ENCODE assay signal across 8 mouse cellular contexts in genomic region chr8:81013811-81014530, GRCm38 (mm10). TPM values are rescaled to one million over a fixed set of nuclear protein-coding genes. Genes with fewer than 3 reads are reported as not detected.
DNase-seq lines count a peak whose midpoint lies in the region; ATAC-seq and TF ChIP-seq lines count a peak whose summit lies in the region.

No protein-coding gene starts in this region.

- H3K9ac ChIP-seq in heart, embryonic 12.5 days = peak overlapping the region; percentile 93
- peak overlapping the region; percentile 89 for H3K9ac ChIP-seq in intestine, embryonic 15.5 days
- peak overlapping the region; percentile 79 for H3K9ac ChIP-seq in lung, postnatal 0 days (replicated peaks; ENCODE audit: low read depth)
- H3K9ac ChIP-seq in stomach, embryonic 15.5 days = peak overlapping the region; percentile 78

- ATAC-seq in heart, embryonic 12.5 days (ENCODE audit: insufficient number of reproducible peaks, low FRiP score) = no peak; the same call in 1 of the 2 replicates
- no peak for ATAC-seq in G1E (ENCODE audit: extremely low read depth, insufficient number of reproducible peaks, low FRiP score, poor library complexity, severe bottlenecking)
- ATAC-seq in intestine, embryonic 15.5 days = peak; percentile 7
- no peak; the same call in 1 of the 2 replicates for ATAC-seq in lung, postnatal 0 days
- ATAC-seq in stomach, embryonic 15.5 days (ENCODE audit: insufficient read depth, low FRiP score, low read depth) = no peak

- peak overlapping the region; percentile 89 for H3K4me3 ChIP-seq in heart, embryonic 12.5 days
- peak overlapping the region; percentile 98 for H3K4me3 ChIP-seq in G1E (ENCODE audit: low read depth, low read length)
- H3K4me3 ChIP-seq in erythroblast, embryonic 14.5 days (replicated peaks) = peak overlapping the region; percentile 80
- H3K4me3 ChIP-seq in intestine, embryonic 15.5 days (replicated peaks) = peak overlapping the region; percentile 92
- peak overlapping the region; percentile 77 for H3K4me3 ChIP-seq in lung, postnatal 0 days (ENCODE audit: low read depth, low read length)
- peak overlapping the region; percentile 82 for H3K4me3 ChIP-seq in stomach, embryonic 15.5 days (replicated peaks)

- no peaks in the 10 kb centered on the region for H3K9me3 ChIP-seq in heart, embryonic 12.5 days (replicated peaks)
- H3K9me3 ChIP-seq in G1E (replicated peaks) = no peaks in the 10 kb centered on the region
- H3K9me3 ChIP-seq in erythroblast, embryonic 14.5 days (ENCODE audit: control insufficient read depth, low read length) = no peaks in the 10 kb centered on the region
- H3K9me3 ChIP-seq in intestine, embryonic 15.5 days = no peaks in the 10 kb centered on the region
- H3K9me3 ChIP-seq in lung, postnatal 0 days (ENCODE audit: low read length) = no peaks in the 10 kb centered on the region
- H3K9me3 ChIP-seq in stomach, embryonic 15.5 days = no peaks in the 10 kb centered on the region

- H3K4me2 ChIP-seq in heart, embryonic 12.5 days = peak overlapping the region; percentile 98
- peak overlapping the region; percentile 83 for H3K4me2 ChIP-seq in intestine, embryonic 15.5 days (replicated peaks)
- peak overlapping the region; percentile 94 for H3K4me2 ChIP-seq in lung, postnatal 0 days (replicated peaks; ENCODE audit: low read depth, low read length)
- H3K4me2 ChIP-seq in stomach, embryonic 15.5 days = peak overlapping the region; percentile 92

- no peak for DNase-seq in heart, adult 18-20 months
- no peak for DNase-seq in G1E (ENCODE audit: low spot score)
- peak; percentile 25 for DNase-seq in lung, postnatal 0 days (ENCODE audit: low spot score)
- DNase-seq in cerebellum, postnatal 25 days = no peak

- peak overlapping the region; percentile 86 for H3K27ac ChIP-seq in heart, embryonic 12.5 days (ENCODE audit: poor library complexity, severe bottlenecking)
- peak overlapping the region; percentile 86 for H3K27ac ChIP-seq in intestine, embryonic 15.5 days
- H3K27ac ChIP-seq in lung, postnatal 0 days (ENCODE audit: low read length) = peak overlapping the region; percentile 91
- peak overlapping the region; percentile 83 for H3K27ac ChIP-seq in stomach, embryonic 15.5 days

- H3K27me3 ChIP-seq in heart, embryonic 12.5 days (replicated peaks) = no peaks in the 10 kb centered on the region
- H3K27me3 ChIP-seq in G1E (ENCODE audit: insufficient read depth, low read length) = no peaks in the 10 kb centered on the region
- no peaks in the 10 kb centered on the region for H3K27me3 ChIP-seq in erythroblast, embryonic 14.5 days (ENCODE audit: control insufficient read depth)
- H3K27me3 ChIP-seq in intestine, embryonic 15.5 days (replicated peaks) = no peaks in the 10 kb centered on the region
- no peaks in the 10 kb centered on the region for H3K27me3 ChIP-seq in lung, postnatal 0 days (replicated peaks; ENCODE audit: insufficient read depth, low read length)
- no peaks in the 10 kb centered on the region for H3K27me3 ChIP-seq in stomach, embryonic 15.5 days (replicated peaks)

- TF ChIP-seq EP300 in lung, postnatal 0 days (IDR thresholded peaks at IDR 0.05) = no peak

- H3K36me3 ChIP-seq in heart, embryonic 12.5 days = peaks cover 4% of the 10 kb centered on the region; the same call in 1 of the 2 replicates
- peaks cover 35% of the 10 kb centered on the region for H3K36me3 ChIP-seq in G1E (replicated peaks)
- peaks cover 29% of the 10 kb centered on the region for H3K36me3 ChIP-seq in erythroblast, embryonic 14.5 days (ENCODE audit: control insufficient read depth)
- H3K36me3 ChIP-seq in intestine, embryonic 15.5 days = no peaks in the 10 kb centered on the region
- H3K36me3 ChIP-seq in lung, postnatal 0 days (ENCODE audit: insufficient read depth, low read length) = no peaks in the 10 kb centered on the region
- no peaks in the 10 kb centered on the region for H3K36me3 ChIP-seq in stomach, embryonic 15.5 days

- TF ChIP-seq CTCF in G1E (IDR thresholded peaks at IDR 0.05; ENCODE audit: low read depth, low read length) = no peak
- no peak for TF ChIP-seq CTCF in lung, postnatal 0 days (IDR thresholded peaks at IDR 0.05)

- peaks cover 26% of the 10 kb centered on the region for H3K4me1 ChIP-seq in heart, embryonic 12.5 days (replicated peaks)
- peaks cover 35% of the 10 kb centered on the region for H3K4me1 ChIP-seq in G1E (ENCODE audit: insufficient read depth, low read depth, low read length)
- peaks cover 43% of the 10 kb centered on the region for H3K4me1 ChIP-seq in erythroblast, embryonic 14.5 days (ENCODE audit: control insufficient read depth)
- peaks cover 15% of the 10 kb centered on the region; the same call in 1 of the 2 replicates for H3K4me1 ChIP-seq in intestine, embryonic 15.5 days (replicated peaks)
- H3K4me1 ChIP-seq in lung, postnatal 0 days (ENCODE audit: insufficient read depth, low read depth, low read length) = peaks cover 15% of the 10 kb centered on the region; the same call in 1 of the 2 replicates
- peaks cover 5% of the 10 kb centered on the region for H3K4me1 ChIP-seq in stomach, embryonic 15.5 days

- WGBS in heart, embryonic 12.5 days = 1% methylated on average over 45 of the region's 45 CpGs
- WGBS in intestine, embryonic 15.5 days = 2% methylated on average over 45 of the region's 45 CpGs
- WGBS in lung, postnatal 0 days = under 1% methylated on average over 44 of the region's 45 CpGs
- 1% methylated on average over 45 of the region's 45 CpGs for WGBS in stomach, embryonic 15.5 days

RNA-seq across cellular contexts. Expression of gene Usp38, which starts 0.8 kb away (rescaled TPM):
- 21.5 and 22.4 TPM in 2 replicates for polyA plus RNA-seq in heart, embryonic 12.5 days (2016; fragmentation: Nextera tagmentation; extraction: Ambion mirVana)
- 10 to 100 TPM; 18.9 to 19.5 TPM for total RNA-seq in heart, adult 18-20 months (2021)
- total RNA-seq in G1E (2014; fragmentation: Nextera tagmentation) (57.9 and 64.8 TPM in 2 replicates), G1E (2017) (45.9 and 49.7 TPM in 2 replicates)
- polyA plus RNA-seq in G1E (2012) = 19.3 and 28.1 TPM in 2 replicates
- polyA plus RNA-seq in erythroblast, embryonic 14.5 days (2012) = 0.21 and 0.24 TPM in 2 replicates
- 15.2 and 16.9 TPM in 2 replicates for polyA plus RNA-seq in intestine, embryonic 15.5 days (2015; fragmentation: Nextera tagmentation; extraction: Ambion mirVana)
- 9.6 and 11.2 TPM in 2 replicates for polyA plus RNA-seq in lung, postnatal 0 days (2015; fragmentation: Nextera tagmentation; extraction: Ambion mirVana)
- polyA plus RNA-seq in stomach, embryonic 15.5 days (2015; fragmentation: Nextera tagmentation; extraction: Ambion mirVana) = 15.4 and 18.7 TPM in 2 replicates
